Mouse (Mus musculus): ENCODE data around the gene Atp8b3. TPM values are rescaled to one million over a fixed set of nuclear protein-coding genes. Genes with fewer than 3 reads are reported as not detected.

Atp8b3 gene
- polyA plus RNA-seq, 1 experiment from 2014 or later = 0.84 TPM

Other genes with a start within 250 kb of the Atp8b3 start
- gene Rps15, start 246.7 kb downstream of the Atp8b3 start, polyA plus RNA-seq (2014; fragmentation: Nextera tagmentation; extraction: Ambion mirVana) = 857 and 860 TPM in 2 replicates
- gene Apc2, start 243.1 kb downstream of the Atp8b3 start, polyA plus RNA-seq (2014; fragmentation: Nextera tagmentation; extraction: Ambion mirVana) = 81.4 and 81.7 TPM in 2 replicates
- 37.3 and 40.5 TPM in 2 replicates for gene 2310011J03Rik, start 218.6 kb downstream of the Atp8b3 start, polyA plus RNA-seq (2014; fragmentation: Nextera tagmentation; extraction: Ambion mirVana)
- 2.0 and 2.4 TPM in 2 replicates for gene Pcsk4, start 209.6 kb downstream of the Atp8b3 start, polyA plus RNA-seq (2014; fragmentation: Nextera tagmentation; extraction: Ambion mirVana)
- 4.2 and 5.5 TPM in 2 replicates for gene Reep6, start 209.2 kb downstream of the Atp8b3 start, polyA plus RNA-seq (2014; fragmentation: Nextera tagmentation; extraction: Ambion mirVana)
- gene Adamtsl5, start 190.7 kb downstream of the Atp8b3 start, polyA plus RNA-seq (2014; fragmentation: Nextera tagmentation; extraction: Ambion mirVana) = 0.17 and 0.27 TPM in 2 replicates
- 0.17 TPM in 1 of 2 replicates, not detected in the other for gene Plk5, start 182.7 kb downstream of the Atp8b3 start, polyA plus RNA-seq (2014; fragmentation: Nextera tagmentation; extraction: Ambion mirVana)
- gene Mex3d, start 151.5 kb downstream of the Atp8b3 start, polyA plus RNA-seq (2014; fragmentation: Nextera tagmentation; extraction: Ambion mirVana) = 12.6 and 15.5 TPM in 2 replicates
- gene Mbd3, start 139.6 kb downstream of the Atp8b3 start, polyA plus RNA-seq (2014; fragmentation: Nextera tagmentation; extraction: Ambion mirVana) = 262 and 271 TPM in 2 replicates
- gene Uqcr11, start 132.3 kb downstream of the Atp8b3 start, polyA plus RNA-seq (2014; fragmentation: Nextera tagmentation; extraction: Ambion mirVana) = 494 and 521 TPM in 2 replicates
- 177 and 178 TPM in 2 replicates for gene Tcf3, start 105.5 kb downstream of the Atp8b3 start, polyA plus RNA-seq (2014; fragmentation: Nextera tagmentation; extraction: Ambion mirVana)
- gene Onecut3, start 44.3 kb downstream of the Atp8b3 start, polyA plus RNA-seq (2014; fragmentation: Nextera tagmentation; extraction: Ambion mirVana) = 1.3 and 1.4 TPM in 2 replicates
- 30.7 and 31.4 TPM in 2 replicates for gene Rexo1, start 22.4 kb upstream of the Atp8b3 start, polyA plus RNA-seq (2014; fragmentation: Nextera tagmentation; extraction: Ambion mirVana)
- 4.5 and 5.5 TPM in 2 replicates for gene Klf16, start 38.2 kb upstream of the Atp8b3 start, polyA plus RNA-seq (2014; fragmentation: Nextera tagmentation; extraction: Ambion mirVana)
- 119 and 120 TPM in 2 replicates for gene Abhd17a, start 51.2 kb upstream of the Atp8b3 start, polyA plus RNA-seq (2014; fragmentation: Nextera tagmentation; extraction: Ambion mirVana)
- gene Scamp4, start 63.7 kb upstream of the Atp8b3 start, polyA plus RNA-seq (2014; fragmentation: Nextera tagmentation; extraction: Ambion mirVana) = 72.1 and 77.7 TPM in 2 replicates
- 8.0 and 10.9 TPM in 2 replicates for gene Adat3, start 63.8 kb upstream of the Atp8b3 start, polyA plus RNA-seq (2014; fragmentation: Nextera tagmentation; extraction: Ambion mirVana)
- 2.4 and 3.1 TPM in 2 replicates for gene Gm49322, start 66.9 kb upstream of the Atp8b3 start, polyA plus RNA-seq (2014; fragmentation: Nextera tagmentation; extraction: Ambion mirVana)
- gene Csnk1g2, start 83.7 kb upstream of the Atp8b3 start, polyA plus RNA-seq (2014; fragmentation: Nextera tagmentation; extraction: Ambion mirVana) = 117 TPM in 2 replicates
- gene Btbd2, start 117.9 kb upstream of the Atp8b3 start, polyA plus RNA-seq (2014; fragmentation: Nextera tagmentation; extraction: Ambion mirVana) = 71.1 and 78.8 TPM in 2 replicates
- 79.5 and 85.5 TPM in 2 replicates for gene Mknk2, start 139.0 kb upstream of the Atp8b3 start, polyA plus RNA-seq (2014; fragmentation: Nextera tagmentation; extraction: Ambion mirVana)
- 58.9 and 60.3 TPM in 2 replicates for gene Mob3a, start 162.9 kb upstream of the Atp8b3 start, polyA plus RNA-seq (2014; fragmentation: Nextera tagmentation; extraction: Ambion mirVana)
- gene Izumo4, start 163.1 kb upstream of the Atp8b3 start, polyA plus RNA-seq (2014; fragmentation: Nextera tagmentation; extraction: Ambion mirVana) = 10.6 and 11.5 TPM in 2 replicates
- 69.3 and 79.1 TPM in 2 replicates for gene Ap3d1, start 203.1 kb upstream of the Atp8b3 start, polyA plus RNA-seq (2014; fragmentation: Nextera tagmentation; extraction: Ambion mirVana)
- gene Dot1l, start 216.1 kb upstream of the Atp8b3 start, polyA plus RNA-seq (2014; fragmentation: Nextera tagmentation; extraction: Ambion mirVana) = 23.9 and 24.3 TPM in 2 replicates